Mouse (Mus musculus) liver, postnatal 0 days (tissue): ENCODE results near the gene Dock9. TPM values are rescaled to one million over a fixed set of nuclear protein-coding genes. Genes with fewer than 3 reads are reported as not detected.

ENCODE experiments used
- ATAC-seq: fragments of 200-750 bp; cut with Nextera tagmentation; 2 replicates; pipeline ENCODE4 v1.8.0; 2017; ENCODE audit warnings: mild to moderate bottlenecking, moderate library complexity
- DNase-seq: peaks from one replicate; pipeline ENCODE4 v3.0.0-alpha.2; 2016
- H3K27ac ChIP-seq: fragments of 300-500 bp; sonication (generic); 2 replicates; pipeline ENCODE4 v1.5.1; 2014; ENCODE audit warnings: antibody characterized with exemption, moderate library complexity, mild to moderate bottlenecking, low read depth
- H3K27me3 ChIP-seq: fragments of 300-500 bp; sonication (generic); 2 replicates; pipeline ENCODE4 v1.6.1; 2014; ENCODE audit warnings: low read length, control low read depth, mixed read lengths; ENCODE audit not compliant: insufficient read depth
- H3K36me3 ChIP-seq: fragments of 300-500 bp; sonication (generic); replicated peaks from 2 replicates; pipeline ENCODE4 v1.6.1; 2014; ENCODE audit warnings: mild to moderate bottlenecking, control low read depth, low read length, moderate library complexity, mixed read lengths; ENCODE audit not compliant: insufficient read depth
- H3K4me1 ChIP-seq: fragments of 300-500 bp; sonication (generic); 2 replicates; pipeline ENCODE4 v1.6.1; 2014; ENCODE audit warnings: antibody characterized with exemption, mild to moderate bottlenecking, control low read depth; ENCODE audit not compliant: insufficient read depth
- H3K4me2 ChIP-seq: fragments of 300-500 bp; sonication (generic); 2 replicates; pipeline ENCODE4 v1.6.1; 2014; ENCODE audit warnings: low read depth, mild to moderate bottlenecking, low read length, moderate library complexity, mixed read lengths
- H3K4me3 ChIP-seq: fragments of 300-500 bp; sonication (generic); 2 replicates; pipeline ENCODE4 v1.5.1; 2014; ENCODE audit warnings: low read depth, low read length
- H3K9ac ChIP-seq: fragments of 300-500 bp; sonication (generic); replicated peaks from 2 replicates; pipeline ENCODE4 v1.6.1; 2014; ENCODE audit warnings: mild to moderate bottlenecking, moderate library complexity
- H3K9me3 ChIP-seq: fragments of 300-500 bp; sonication (generic); 2 replicates; pipeline ENCODE4 v1.6.1; 2016; ENCODE audit warnings: mild to moderate bottlenecking, control low read depth, low read length, mixed read lengths
- CTCF ChIP-seq: sonication (generic); IDR thresholded peaks from 2 replicates; pipeline ENCODE4 v1.5.1; 2016; ENCODE audit warnings: antibody characterized with exemption, low read depth
- EP300 ChIP-seq: IDR thresholded peaks from 2 replicates; pipeline ENCODE4 v1.6.1; 2016; ENCODE audit warnings: antibody characterized with exemption, low read depth, mild to moderate bottlenecking
- WGBS: fragments of 180-500 bp; shearing (Covaris S2); extraction: QIAGEN DNeasy Blood & Tissue Kit; methylation state at CpG from one replicate; pipeline ENCODE4 v1.1.7; 2014; ENCODE audit not compliant: insufficient replicate concordance; 5-methylcytosine and 5-hydroxymethylcytosine counted together
- polyA plus RNA-seq: library from polyadenylated mRNA; unstranded; fragments of >200 nt; fragmentation: Nextera tagmentation; extraction: Ambion mirVana; gene quantifications from 2 replicates; pipeline ENCODE4 v1.2.1, GENCODE M21; 2015

Gene Dock9
- polyA plus RNA-seq, 1 experiment from 2014 or later = 1.4 TPM

DNA sequence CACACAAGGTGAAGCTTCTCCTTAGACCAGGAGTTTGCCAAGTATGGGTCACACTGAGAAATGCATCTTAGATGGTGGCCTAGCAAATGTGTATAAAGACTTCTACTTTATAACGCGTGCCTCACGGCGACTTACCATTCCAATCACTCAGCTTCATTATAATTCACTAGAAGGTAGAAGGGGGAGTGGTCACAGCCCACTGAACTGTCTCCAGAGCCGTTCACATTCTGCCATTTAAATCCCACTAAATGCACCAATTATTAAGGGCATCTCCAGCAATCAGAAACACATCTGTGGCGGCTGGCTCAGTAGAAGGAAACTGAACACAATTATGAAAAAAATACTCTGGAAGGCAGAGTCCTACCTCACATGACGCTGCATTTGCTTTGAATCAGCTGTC is 50.3 kb downstream of the Dock9 start:
- Histone ChIP-seq H3K4me3 (no peak overlapping the region), H3K27me3 (no peaks in the 10 kb centered on the region), H3K27ac (no peak overlapping the region), H3K9me3 (no peaks in the 10 kb centered on the region), H3K36me3 (no peaks in the 10 kb centered on the region), H3K9ac (no peak overlapping the region), H3K4me2 (no peak overlapping the region), H3K4me1 (no peaks in the 10 kb centered on the region)
- no peak for DNase-seq
- no peak for ATAC-seq
- TF ChIP-seq EP300 = no peak
- no peak for TF ChIP-seq CTCF
- WGBS = 90% methylated on average over 7 of the region's 7 CpGs

GRCm38 (mm10) chr14:121743787-121744417 is 53.7 kb downstream of the Dock9 start:
- 75% methylated on average over 9 of the region's 9 CpGs for WGBS
- no peaks in the 10 kb centered on the region for H3K36me3 ChIP-seq
- H3K9me3 ChIP-seq = no peaks in the 10 kb centered on the region
- H3K27ac ChIP-seq = no peak overlapping the region
- DNase-seq = no peak
- H3K4me2 ChIP-seq = no peak overlapping the region
- H3K27me3 ChIP-seq = no peaks in the 10 kb centered on the region
- no peak for ATAC-seq
- no peak overlapping the region for H3K9ac ChIP-seq
- no peaks in the 10 kb centered on the region for H3K4me1 ChIP-seq
- TF ChIP-seq CTCF = no peak
- no peak for TF ChIP-seq EP300
- no peak overlapping the region for H3K4me3 ChIP-seq

DNA sequence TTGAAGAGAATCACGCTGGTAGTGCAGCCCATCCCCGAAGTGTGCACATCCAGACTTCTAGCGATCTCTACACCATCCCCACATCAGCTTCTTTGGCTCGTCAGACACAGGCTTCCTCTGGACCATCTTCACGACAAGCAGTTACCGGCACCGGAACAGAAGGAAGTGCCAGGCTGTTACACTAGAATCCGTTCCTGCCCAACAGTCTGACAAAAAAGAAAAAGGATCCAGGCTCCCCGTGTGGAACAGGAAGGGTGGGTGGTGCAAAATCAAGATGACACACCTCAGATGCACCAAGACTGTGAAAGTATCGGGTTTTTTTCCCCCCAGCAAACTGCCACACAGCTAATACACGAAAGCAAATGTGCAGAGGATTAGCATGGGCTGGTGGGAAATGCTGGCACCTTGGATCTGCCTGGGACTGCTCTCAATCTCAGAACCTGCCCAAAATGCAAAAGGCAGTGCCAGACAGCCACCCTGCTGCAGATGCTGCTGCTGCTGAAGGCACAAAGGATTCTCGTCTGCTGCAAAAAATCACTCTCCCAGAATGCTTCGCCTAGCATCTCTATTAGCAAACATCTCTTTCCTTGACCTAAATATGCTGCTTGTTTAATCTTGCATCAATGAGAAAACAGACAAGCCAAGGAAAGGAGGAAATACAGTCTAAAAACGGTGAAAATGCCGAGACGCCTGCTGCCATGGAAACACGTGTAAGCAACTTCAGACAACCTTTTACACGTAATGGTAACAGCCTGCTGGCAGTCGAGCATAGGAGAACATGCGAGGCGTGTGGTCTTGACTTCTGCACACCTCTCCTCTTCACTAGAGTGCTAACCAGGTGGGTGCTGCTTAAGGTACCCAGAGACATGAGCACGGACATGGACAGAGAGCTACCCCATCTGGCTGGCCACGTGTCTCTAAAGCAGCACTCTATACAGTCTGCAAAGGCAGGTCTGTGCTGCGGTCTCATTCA is 58.9 kb downstream of the Dock9 start:
- H3K27ac ChIP-seq = no peak overlapping the region
- no peak for TF ChIP-seq CTCF
- no peak for TF ChIP-seq EP300
- no peaks in the 10 kb centered on the region for H3K36me3 ChIP-seq
- 44% methylated on average over 24 of the region's 24 CpGs for WGBS
- H3K4me3 ChIP-seq = no peak overlapping the region
- ATAC-seq (no peak), DNase-seq (no peak)
- no peaks in the 10 kb centered on the region for H3K27me3 ChIP-seq
- no peak overlapping the region for H3K4me2 ChIP-seq
- H3K9ac ChIP-seq = no peak overlapping the region
- H3K4me1 ChIP-seq = no peaks in the 10 kb centered on the region
- H3K9me3 ChIP-seq = no peaks in the 10 kb centered on the region

- Histone ChIP-seq H3K9ac (no peak overlapping the region), H3K27me3 (no peaks in the 10 kb centered on the region), H3K4me2 (no peak overlapping the region), H3K36me3 (no peaks in the 10 kb centered on the region), H3K4me3 (no peak overlapping the region), H3K27ac (no peak overlapping the region), H3K9me3 (no peaks in the 10 kb centered on the region), H3K4me1 (no peaks in the 10 kb centered on the region)
- ATAC-seq (no peak), DNase-seq (no peak)
- 81% methylated on average over 8 of the region's 8 CpGs for WGBS
- TF ChIP-seq EP300 = no peak
- no peak for TF ChIP-seq CTCF
Observed at GRCm38 (mm10) chr14:121737277-121737676, 60.4 kb downstream of the Dock9 start.

- Histone ChIP-seq H3K4me1 (peaks cover 3% of the 10 kb centered on the region; the same call in 1 of the 2 replicates), H3K36me3 (no peaks in the 10 kb centered on the region), H3K4me3 (no peak overlapping the region), H3K9ac (no peak overlapping the region), H3K27me3 (no peaks in the 10 kb centered on the region), H3K4me2 (no peak overlapping the region), H3K27ac (no peak overlapping the region), H3K9me3 (no peaks in the 10 kb centered on the region)
- 66% methylated on average over 7 of the region's 7 CpGs for WGBS
- no peak for DNase-seq
- TF ChIP-seq CTCF = peak; percentile 61
- no peak for TF ChIP-seq EP300
- ATAC-seq = no peak
Observed at GRCm38 (mm10) chr14:121735678-121736077, 62.0 kb downstream of the Dock9 start.

DNA sequence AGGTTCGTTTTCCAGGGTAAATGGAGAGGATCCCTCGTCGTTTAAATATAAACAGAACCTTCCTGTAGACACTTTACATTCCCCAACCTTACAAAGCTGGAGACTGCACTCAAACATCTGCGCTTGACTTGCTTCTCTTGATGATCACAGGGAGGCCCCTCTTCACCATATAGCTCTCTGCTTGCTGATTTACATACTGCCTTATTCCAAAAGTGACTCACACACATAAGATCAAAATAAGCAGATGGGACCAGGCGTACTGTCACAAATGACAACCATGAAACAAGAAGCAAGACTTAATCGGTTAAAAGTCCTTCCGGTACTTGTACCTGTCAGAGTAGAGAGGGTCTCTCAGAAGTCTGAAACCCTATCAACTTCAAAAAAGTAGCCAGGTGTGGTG is 63.4 kb downstream of the Dock9 start:
- Histone ChIP-seq H3K27me3 (no peaks in the 10 kb centered on the region), H3K9ac (no peak overlapping the region), H3K27ac (no peak overlapping the region), H3K36me3 (no peaks in the 10 kb centered on the region), H3K9me3 (no peaks in the 10 kb centered on the region), H3K4me3 (no peak overlapping the region), H3K4me1 (peaks cover 3% of the 10 kb centered on the region; the same call in 1 of the 2 replicates), H3K4me2 (no peak overlapping the region)
- WGBS = 72% methylated on average over 7 of the region's 7 CpGs
- ATAC-seq (no peak), DNase-seq (no peak)
- no peak for TF ChIP-seq EP300
- no peak for TF ChIP-seq CTCF
